Mouse (Mus musculus): ENCODE measurements around the gene Pgs1. TPM values are rescaled to one million over a fixed set of nuclear protein-coding genes. Genes with fewer than 3 reads are reported as not detected.

The Pgs1 gene
- polyA plus RNA-seq, 1 experiment from 2014 or later: 27.4 TPM

Small RNA genes within 50 kb of the gene (microRNA-seq; reads per million reads assigned to microRNA genes)
- not detected for gene Mir6933 (ENCODE audit: borderline number of aligned reads)

Other genes with a start within 250 kb of the Pgs1 start
- 4.4 and 4.5 TPM in 2 replicates for gene Tmc8, start 204.2 kb upstream of the Pgs1 start, polyA plus RNA-seq (2014; fragmentation: Nextera tagmentation; extraction: Ambion mirVana)
- 23.8 and 26.2 TPM in 2 replicates for gene Tmc6, start 204.1 kb upstream of the Pgs1 start, polyA plus RNA-seq (2014; fragmentation: Nextera tagmentation; extraction: Ambion mirVana)
- gene 6030468B19Rik, start 188.6 kb upstream of the Pgs1 start, polyA plus RNA-seq (2014; fragmentation: Nextera tagmentation; extraction: Ambion mirVana): 3.2 and 3.9 TPM in 2 replicates
- gene Gm20708, start 176.6 kb upstream of the Pgs1 start, polyA plus RNA-seq (2014; fragmentation: Nextera tagmentation; extraction: Ambion mirVana): 0.34 and 0.62 TPM in 2 replicates
- 78.7 and 79.2 TPM in 2 replicates for gene Syngr2, start 176.6 kb upstream of the Pgs1 start, polyA plus RNA-seq (2014; fragmentation: Nextera tagmentation; extraction: Ambion mirVana)
- 13.1 and 14.3 TPM in 2 replicates for gene Afmid, start 160.4 kb upstream of the Pgs1 start, polyA plus RNA-seq (2014; fragmentation: Nextera tagmentation; extraction: Ambion mirVana)
- gene Tk1, start 160.2 kb upstream of the Pgs1 start, polyA plus RNA-seq (2014; fragmentation: Nextera tagmentation; extraction: Ambion mirVana): 98.5 and 101 TPM in 2 replicates
- gene Birc5, start 137.0 kb upstream of the Pgs1 start, polyA plus RNA-seq (2014; fragmentation: Nextera tagmentation; extraction: Ambion mirVana): 256 and 259 TPM in 2 replicates
- gene Tmem235, start 125.5 kb upstream of the Pgs1 start, polyA plus RNA-seq (2014; fragmentation: Nextera tagmentation; extraction: Ambion mirVana): not detected in 2 replicates
- 3.0 and 3.7 TPM in 2 replicates for gene Tha1, start 112.8 kb upstream of the Pgs1 start, polyA plus RNA-seq (2014; fragmentation: Nextera tagmentation; extraction: Ambion mirVana)
- 3.6 and 4.5 TPM in 2 replicates for gene Socs3, start 16.2 kb upstream of the Pgs1 start, polyA plus RNA-seq (2014; fragmentation: Nextera tagmentation; extraction: Ambion mirVana)
- 0.04 and 0.20 TPM in 2 replicates for gene Dnah17, start 144.3 kb downstream of the Pgs1 start, polyA plus RNA-seq (2014; fragmentation: Nextera tagmentation; extraction: Ambion mirVana)

Data from heart, embryonic 11.5 days (tissue).